Mouse (Mus musculus) adipocyte (in vitro differentiated cells): ENCODE measurements at regions not wholly inside any gene's neighbourhood (a gene's known extent, or its start where the extent isn't known, plus 50 kb on each side); places are given as distances from the start of the nearest gene placed in this dataset.

Experiments
- DNase-seq: peaks from one replicate; pipeline ENCODE4 v3.0.0-alpha.2; 2016; ENCODE audit warnings: low spot score

DNA sequence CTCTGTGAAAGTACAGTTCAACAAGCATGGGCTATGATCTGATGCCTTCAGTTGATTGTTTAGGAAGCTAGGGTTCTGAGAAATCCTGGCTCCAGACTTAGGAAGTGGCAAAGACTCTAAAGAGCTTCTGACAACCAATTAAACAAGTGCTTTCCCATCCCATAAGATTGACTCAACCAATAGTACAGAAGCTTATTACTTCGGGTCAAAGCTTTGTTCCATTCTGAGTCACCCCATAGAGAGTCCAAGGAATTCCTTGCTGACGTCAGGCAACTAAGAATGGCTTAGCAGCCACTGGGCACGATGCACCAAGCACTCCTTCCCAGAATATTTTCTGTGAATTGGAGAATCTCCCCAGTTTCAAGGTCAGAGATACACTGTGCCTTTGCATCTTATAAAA lies 59.0 kb upstream of the Ntm start:
- DNase-seq, result no peak

DNA sequence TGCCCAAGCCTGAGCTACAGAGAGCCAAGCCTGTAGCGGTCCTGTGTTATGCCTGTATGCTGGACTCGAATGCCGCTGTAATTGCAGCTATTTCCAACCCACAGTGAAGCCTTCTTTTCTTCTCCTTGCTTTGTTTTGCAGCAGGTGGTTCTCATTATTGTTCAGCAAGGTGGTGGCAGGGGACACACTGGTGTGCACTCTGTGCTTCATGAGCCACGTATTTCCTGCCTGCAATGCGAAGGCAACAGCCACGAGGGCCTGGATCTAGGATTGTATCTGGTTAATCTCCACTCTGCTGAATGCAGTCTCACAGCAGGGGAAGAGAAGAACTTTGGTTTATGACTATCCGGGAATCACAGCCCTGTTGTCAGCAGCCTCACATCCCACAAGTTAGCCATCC lies 62.3 kb upstream of the Ntm start:
- no peak for DNase-seq

DNA sequence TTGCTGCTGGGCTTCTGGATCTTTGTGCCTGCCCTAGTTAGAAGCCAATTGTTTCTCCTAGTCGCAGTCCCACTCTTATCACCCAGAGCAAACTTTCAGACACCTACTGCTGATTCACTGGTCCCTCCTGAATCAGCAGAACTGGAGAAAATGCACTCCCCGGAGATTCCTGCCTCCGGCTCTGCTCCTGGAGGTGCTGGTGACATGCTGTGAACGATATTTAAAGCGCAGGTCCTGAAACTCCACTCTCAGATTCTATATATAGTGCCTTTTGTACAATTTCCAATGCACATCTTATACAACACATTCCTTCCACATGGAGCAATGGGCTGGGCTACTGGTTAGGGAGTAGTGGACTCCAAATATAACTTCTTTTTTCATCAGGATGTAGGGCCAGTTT lies 64.0 kb upstream of the Ntm start:
- DNase-seq, result no peak

DNA sequence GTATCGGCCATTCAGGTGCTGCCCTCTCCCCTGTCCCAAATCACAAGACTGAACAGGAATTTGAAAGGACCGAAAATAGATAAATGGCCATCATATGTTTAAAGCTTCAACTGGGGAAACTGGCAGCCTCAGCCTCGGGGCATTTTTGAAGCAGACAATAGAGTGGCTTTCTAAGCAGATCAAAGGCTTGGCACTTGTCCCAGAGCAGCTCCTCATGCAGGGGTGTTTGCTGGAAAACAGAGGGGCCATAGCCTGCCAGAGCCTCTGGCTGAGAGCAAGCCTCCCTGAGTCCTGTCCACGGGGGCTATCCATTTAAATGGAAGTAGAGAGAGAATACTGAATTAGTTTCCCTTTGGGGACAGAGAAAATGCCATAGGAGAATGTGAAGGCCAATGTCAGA lies 77.5 kb upstream of the Ntm start:
- no peak for DNase-seq

DNA sequence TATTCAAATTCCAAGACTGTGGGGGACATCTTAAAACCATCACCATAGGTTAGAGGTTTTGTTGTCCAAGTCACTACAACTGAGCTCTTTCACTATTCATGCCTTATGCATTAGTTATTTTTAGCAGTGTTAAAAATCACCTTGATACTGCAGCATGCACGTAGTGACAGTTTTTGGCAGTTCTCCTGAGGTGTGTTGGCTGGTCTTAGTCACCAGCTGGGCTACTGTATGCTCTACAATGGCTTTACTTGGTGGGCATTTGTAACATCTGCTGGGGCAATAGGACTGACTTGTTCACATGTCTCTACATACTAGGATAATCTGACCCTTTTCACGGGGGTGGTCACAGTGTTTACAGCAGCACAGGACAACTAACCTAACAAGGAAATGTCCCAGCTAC lies 101.6 kb upstream of the Ntm start:
- DNase-seq, result no peak

DNA sequence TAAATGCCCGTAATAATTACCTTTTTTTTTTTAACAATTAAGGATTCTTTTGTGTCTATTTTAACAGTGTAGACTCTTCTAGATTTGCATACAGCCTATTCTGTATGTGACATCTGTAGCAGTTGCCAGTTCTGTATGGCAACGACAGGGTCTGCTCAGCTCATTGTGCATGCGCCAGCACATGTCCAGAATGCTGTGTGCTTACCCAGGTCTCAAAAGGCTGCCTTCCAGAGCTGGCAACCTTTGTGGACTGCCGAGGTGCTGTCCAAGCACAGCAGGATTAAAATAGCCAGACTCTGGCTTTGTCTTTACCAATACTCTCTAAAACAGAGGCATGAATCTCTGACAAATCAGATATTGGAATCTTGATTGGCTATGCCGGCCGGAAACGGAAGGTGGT lies 105.0 kb upstream of the Ntm start:
- no peak for DNase-seq

DNA sequence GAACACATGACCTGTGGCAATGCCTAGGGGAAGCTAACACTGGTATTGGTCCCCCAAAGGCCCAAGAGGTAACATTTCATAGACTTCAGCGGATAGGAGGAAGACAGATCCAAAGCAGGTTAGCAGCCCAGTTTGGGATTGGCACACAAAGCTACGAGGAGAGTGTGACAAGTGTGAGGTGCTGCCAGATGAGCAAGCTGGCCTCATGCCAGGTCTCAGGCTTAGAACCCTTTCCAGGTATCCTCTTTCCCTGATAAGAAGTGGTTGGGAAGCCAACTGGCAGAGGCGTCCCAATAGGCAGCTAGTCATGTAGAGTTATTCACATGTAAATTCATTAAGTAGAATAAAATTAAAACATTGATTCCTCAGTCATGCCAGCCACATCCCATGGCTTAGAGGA lies 112.3 kb upstream of the Ntm start:
- no peak for DNase-seq

DNA sequence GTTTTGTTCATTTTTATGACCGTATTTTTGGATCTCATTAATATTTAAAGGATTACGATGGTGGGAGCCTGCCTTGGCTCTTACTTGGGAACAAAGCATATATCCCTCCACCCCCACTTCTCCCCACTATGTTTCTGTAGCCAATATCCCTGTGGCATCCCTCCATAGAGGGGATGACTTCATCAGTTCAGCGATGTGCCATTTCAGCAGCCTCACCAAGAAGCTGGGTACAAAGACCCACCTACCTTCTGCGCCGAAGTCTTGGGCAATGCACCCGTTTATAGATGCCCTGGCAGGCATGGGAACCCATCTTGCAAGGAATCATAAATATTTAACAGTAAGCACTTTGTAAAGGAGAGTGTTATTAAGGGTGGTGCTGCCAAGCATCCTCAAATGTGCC lies 113.1 kb upstream of the Ntm start:
- no peak for DNase-seq

DNA sequence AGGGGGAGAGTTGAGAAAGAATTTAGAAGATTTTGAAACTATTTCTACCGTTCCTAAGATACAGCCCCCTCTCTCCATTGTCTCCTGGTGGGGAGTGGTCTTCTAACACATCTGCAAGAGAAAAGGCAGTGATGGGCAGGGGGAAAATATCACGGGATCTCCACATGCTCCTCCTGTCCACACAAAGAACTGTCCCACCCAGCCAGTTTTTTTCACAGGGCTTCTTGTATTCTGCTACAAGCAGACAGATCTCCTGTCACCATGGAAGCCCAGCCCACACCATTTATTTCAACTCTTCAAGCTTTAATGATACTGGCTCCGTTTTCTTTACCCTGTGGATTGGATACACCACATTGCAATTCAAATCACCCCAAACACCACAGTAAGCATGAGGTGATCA lies 113.5 kb upstream of the Ntm start:
- DNase-seq, result no peak

DNA sequence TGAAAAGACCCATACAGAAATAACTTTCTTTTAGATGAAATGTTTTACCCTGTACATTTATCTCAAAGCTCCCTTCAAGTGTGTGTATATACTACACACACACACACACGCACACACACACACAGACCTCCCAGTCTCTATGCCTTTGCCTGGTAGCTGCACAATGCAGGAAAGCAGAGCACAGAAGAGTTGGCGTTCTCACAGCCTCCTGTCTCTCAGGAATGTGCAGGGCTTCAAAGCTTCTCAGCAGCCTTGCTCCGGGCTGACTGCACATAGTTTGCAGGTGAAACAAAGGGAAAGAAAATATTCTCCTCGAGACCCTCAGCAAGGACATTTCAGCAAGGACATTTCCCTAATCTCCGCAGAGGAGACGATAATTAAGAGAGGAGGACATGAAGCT lies 139.0 kb upstream of the Ntm start:
- DNase-seq, result no peak

DNA sequence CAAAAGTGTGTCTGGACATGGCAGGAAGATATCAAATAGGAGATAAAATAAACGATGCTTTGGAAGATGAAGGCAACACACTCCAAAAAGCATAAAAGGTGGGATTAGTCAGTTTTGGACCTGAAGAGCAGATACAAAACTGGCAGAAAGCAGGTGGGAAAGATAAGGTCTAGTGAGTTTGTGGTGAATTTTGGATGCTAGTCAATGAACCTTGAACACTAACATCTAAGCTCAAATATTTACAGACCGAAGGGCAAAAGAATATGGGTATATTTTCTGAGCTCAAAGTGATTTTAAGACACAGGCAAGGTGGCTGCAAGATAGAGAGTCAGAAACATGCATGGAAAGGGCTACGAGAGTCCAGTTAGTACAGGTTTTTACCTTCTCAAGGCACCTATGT lies 159.4 kb upstream of the Ntm start:
- no peak for DNase-seq

DNA sequence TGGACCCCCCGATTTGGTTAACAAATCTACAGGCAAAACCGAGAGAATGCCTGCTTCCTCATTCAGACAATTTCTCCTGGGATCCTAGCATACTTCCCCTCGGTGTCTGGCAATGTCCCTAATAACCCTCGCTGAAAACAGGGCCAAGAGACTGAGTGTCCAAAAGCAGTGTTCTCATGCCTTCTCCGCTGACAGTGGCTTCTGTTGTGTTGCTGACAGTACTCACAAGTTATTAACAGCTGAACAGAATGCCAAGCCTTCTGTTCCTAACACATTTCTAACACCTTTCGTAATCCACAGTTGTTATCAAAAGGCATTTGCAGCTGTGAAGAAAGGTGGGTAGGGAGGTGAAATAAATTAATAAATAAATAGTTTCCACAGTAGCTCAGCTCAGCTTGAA lies 166.2 kb upstream of the Ntm start:
- no peak for DNase-seq

DNA sequence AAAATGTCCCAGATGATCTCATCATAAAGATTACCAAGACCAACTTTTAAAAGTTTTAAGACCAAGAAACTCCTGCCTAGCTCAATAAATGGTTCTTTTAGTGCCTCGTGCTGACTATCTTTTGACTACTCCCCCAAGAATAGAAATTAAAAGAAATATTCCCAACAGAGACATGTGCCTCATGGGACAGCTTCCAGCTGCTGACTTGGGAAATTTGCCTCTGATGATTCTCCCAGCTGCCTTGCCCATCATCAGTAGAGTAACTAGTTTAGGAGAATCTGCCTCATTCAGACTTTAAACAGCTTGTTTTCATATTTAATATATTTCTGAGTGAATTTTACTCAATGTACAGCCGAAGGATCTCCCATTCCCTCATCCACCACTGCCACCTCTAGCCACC lies 168.7 kb upstream of the Ntm start:
- no peak for DNase-seq

DNA sequence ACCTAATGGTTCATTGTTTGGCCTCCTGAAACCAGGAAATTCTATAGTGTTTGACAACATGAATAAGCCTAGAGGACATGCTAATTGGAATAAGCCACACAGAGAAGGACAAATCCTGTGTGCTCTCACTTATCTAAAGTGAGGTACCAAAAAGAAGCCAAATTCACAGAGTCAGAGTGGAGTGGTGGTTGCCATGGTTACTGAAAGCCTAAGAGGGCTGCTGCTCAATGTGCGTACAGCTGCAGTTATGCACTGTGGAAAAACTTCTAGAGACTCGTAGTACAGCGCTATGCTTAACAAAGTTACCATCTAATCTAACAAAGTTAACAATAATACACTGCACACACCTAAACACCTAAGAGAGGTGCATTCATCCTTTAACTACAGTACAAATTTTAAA lies 171.4 kb upstream of the Ntm start:
- DNase-seq, result no peak

DNA sequence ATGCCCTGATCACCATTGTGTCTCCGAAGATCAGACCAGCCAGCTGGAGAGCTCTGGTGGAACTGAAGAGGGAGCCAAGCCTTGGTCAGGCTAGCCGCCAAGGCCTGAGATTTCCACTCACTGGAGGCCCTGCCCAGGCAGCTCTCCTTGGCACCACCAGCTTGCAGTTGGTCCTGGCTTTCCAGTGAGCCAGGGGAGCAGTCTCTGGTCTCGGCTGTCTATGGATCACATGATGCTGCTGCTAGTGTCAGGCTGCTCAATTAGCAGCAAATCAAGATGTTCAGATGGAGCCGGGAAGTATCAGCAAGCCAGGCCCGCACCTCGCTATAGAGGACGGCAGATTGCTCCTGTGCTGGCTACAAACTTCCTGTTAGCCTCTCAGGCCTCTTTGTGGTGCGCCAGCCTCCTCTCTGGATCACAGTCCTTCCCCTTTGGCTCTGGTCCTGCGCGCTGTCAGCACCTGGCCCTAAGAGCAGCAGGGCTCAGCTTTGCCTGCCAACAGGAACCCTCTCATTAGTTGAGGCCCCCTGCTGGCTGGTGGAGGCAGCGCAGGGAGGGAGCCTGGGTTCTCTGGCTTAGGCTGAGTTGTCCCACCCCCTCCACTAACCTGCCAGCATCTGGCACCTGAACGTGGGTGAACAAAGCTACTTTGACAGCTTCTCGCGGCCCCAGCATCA lies 174.8 kb upstream of the Ntm start:
- DNase-seq, result no peak

DNA sequence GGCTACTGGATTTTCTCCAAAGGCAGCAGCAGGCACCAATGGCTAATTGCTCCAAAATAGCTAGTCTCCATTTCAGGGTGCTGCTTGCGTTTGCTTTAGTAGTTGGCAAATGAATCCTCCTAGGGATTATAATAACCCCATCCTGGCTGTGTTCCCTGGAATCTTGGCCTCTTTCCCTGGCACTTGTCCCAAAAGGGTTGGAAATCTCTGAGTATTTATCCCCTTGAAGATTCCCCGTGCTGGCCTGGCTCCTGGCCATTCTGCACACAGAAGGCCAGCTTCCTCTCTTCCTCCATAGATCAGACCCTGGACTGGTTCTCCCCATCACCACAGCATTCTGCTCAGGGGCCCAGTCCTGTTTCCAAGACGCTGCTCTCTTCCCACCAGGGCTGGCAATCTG lies 177.2 kb upstream of the Ntm start:
- DNase-seq, result peak; percentile 3

DNA sequence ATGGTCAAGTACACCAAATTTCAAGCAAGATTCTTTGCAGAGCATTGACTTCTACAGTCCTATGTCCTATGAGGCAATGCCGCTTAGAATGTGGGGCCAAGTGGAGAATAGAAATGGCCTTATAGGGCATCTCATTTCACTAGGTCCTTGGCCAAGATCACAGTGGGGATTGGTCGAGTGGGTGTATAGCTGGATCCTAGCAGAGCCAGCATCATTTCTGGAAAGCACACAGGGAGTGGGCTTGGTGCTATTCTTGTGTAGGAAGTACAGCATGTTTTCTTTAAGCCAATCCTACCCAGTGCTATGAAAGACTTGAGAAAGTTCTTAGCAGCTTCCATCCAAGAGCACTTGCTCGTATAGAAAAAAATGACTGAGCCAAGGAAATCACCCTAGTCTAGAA lies 178.2 kb upstream of the Ntm start:
- DNase-seq, result no peak

DNA sequence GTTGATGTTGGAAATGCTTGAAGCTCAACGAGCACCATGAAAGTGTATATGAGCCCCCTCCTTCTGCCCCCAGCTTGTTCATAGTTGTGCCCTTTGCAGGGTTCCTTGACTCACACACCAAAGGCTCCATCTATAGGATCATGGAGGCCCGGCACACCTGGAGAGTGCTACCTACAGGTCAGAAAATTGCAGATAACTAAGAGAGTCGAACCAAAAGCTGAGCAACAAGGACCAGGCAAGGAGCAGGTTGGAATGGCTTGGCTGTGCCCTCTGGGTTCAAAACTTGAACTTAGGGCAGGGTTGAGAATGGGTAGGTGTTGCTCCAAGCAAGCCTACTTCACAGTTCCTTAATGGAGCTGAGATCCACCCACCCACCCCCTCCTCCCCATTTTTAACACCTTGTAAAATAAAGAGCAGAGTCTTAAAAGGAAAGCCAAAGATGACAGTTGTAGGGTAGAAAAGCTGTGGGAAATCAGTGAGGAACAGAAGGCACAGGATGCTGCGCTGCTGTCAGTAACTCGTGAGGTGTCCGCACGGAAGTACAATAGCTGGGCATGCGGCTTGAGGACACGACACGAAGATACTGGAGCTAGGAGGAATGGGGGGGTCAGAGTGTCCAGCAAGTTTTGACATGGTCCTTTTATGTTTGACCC lies 180.0 kb upstream of the Ntm start:
- no peak for DNase-seq

DNA sequence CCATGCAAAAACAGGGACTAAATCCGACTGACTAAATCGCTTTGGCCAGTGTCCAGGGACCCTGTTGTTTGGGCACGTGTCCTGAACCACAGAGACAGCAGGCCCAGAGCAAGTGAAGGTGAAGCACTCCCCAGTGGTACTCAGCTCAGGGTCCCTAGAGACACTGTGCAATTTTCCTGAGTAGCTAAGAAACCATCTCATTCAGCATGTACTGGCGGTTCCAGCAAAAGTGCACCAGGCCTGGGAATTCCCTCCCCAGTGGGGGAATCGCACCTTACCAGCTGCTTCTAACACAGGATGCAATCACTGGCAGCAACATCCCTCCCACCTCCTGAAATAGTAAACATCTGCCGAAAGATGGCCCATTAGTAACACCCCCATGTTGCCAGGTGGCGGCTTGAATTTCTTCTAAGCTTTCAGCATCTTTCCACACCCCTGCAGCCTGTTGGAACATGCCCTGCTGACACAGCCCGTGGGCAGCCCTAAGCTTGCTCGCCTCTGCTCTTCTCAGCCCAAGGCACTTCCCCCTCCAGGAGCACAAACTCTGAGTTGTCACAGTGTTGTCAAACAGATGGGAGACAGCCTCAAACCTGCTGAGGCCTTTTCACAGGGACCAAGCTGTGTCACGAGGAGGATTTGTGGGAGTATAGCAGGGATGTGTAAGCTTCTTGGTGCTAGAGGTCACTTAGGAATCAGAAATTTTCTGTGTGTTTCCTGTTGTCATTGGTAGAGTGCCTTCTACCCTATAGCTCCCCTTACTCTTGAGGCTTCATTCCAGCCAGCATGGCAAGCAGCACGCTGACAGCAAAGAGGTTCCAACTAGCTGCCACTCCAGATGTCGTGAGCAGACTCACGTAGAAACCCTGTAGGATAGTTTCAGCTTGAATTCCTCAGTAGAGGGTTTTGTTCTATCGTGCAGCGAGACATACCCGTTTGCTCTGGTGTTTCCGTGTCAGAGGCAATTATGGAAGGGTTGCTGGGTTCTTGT lies 186.8 kb upstream of the Ntm start:
- DNase-seq, result no peak

DNA sequence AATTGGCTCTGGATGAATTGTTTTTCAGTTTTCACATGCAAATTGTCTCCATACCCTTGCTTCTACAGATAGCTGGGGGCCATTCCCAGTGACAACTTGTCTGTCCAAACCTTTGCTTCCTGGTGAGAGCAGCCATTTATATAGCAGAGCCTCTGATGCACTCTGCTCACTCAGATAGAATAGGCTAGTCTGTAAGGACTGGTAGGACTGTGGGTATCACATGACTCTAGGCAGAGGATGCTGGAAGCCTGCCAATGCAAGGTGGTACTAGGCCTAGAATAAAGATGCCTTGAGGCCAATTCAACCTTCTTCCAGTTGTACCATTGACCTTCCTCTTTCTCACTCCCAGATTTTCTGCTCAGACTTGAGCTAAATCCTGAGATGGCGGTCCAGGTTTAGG lies 188.2 kb upstream of the Ntm start:
- no peak for DNase-seq

DNA sequence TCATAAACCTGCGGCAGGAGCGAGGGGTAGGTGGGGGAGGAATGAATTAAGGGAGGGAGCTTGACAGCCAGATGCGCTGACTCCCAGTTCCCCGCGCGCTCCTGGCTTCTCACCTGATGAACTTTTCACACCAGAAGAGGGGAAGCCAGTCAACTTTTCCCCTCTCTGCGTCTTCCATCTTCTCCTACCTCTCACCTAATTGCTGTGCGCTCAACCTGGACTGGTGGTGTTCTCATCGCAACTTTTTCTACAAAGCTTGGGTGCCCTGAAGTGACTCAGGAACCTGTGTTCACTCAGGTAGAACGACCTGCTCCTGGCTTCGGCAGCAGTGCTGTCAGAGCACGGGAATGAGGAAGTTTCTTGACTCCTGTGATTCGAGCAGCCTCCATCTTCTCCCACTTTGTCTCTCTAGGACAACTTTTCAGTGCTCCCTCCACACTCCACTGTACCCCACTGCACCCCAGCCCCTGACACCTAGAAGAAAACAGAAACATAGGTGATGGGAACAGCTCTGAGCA lies 203.4 kb upstream of the Ntm start:
- no peak for DNase-seq

DNA sequence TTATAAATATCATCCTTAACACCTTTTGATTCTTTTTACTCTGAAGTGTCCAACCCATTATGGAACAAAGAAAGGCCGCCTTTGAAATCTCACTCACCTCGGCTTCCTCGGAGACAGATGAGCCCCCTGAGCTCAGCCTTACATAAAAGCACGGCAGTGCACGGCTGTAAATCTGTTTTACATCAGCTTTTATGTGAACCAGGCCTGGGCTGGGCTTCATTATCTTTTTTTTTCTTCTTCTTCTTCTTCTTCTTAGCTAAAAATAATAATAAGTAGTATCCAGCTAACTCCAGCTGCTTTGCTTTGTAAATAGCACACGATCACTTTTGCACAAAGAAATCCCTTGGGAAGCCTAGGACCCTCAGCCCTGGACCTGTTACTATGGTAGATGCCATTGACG lies 204.3 kb upstream of the Ntm start:
- DNase-seq, result no peak

DNA sequence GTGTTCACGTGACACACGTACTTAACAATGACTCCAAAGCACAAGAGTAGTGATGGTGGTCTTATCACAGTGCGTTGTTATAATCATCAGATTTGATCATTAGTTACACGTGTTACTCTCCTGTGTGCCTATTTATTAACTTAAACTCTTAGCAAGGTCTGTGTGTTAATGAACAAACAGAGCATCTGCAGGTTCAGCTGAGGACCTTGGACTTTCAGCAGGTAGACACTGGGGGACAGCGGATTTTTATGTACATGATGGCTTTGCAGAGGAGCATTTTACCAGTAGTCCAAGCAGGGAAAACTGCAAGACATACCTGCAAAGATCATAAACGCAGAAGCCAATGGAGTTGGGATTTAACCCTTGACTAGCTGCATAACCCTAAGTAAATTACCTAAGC lies 211.7 kb upstream of the Ntm start:
- DNase-seq, result no peak
